Mouse (Mus musculus) embryonic facial prominence, embryonic 15.5 days (tissue): ENCODE results near the gene Rad18. TPM values are rescaled to one million over a fixed set of nuclear protein-coding genes. Genes with fewer than 3 reads are reported as not detected.

Experiments
- ATAC-seq: fragments of 200-750 bp; cut with Nextera tagmentation; 2 replicates; pipeline ENCODE4 v1.8.0; 2017; ENCODE audit warnings: low read depth, moderate TSS enrichment; ENCODE audit not compliant: insufficient number of reproducible peaks, low FRiP score, low TSS enrichment
- H3K27ac ChIP-seq: fragments of 300-500 bp; sonication (generic); replicated peaks from 2 replicates; pipeline ENCODE4 v1.5.1; 2015; ENCODE audit warnings: mild to moderate bottlenecking, inconsistent platforms
- H3K27me3 ChIP-seq: fragments of 300-500 bp; sonication (generic); 2 replicates; pipeline ENCODE4 v1.6.1; 2015; ENCODE audit warnings: inconsistent platforms
- H3K36me3 ChIP-seq: fragments of 300-500 bp; sonication (generic); 2 replicates; pipeline ENCODE4 v1.6.1; 2015; ENCODE audit warnings: mild to moderate bottlenecking, inconsistent platforms
- H3K4me1 ChIP-seq: fragments of 300-500 bp; sonication (generic); 2 replicates; pipeline ENCODE4 v1.6.1; 2015; ENCODE audit warnings: inconsistent platforms
- H3K4me2 ChIP-seq: fragments of 300-500 bp; sonication (generic); replicated peaks from 2 replicates; pipeline ENCODE4 v1.6.1; 2015; ENCODE audit warnings: mild to moderate bottlenecking, inconsistent platforms
- H3K4me3 ChIP-seq: fragments of 300-500 bp; sonication (generic); replicated peaks from 2 replicates; pipeline ENCODE4 v1.5.1; 2015; ENCODE audit warnings: mild to moderate bottlenecking, inconsistent platforms
- H3K9ac ChIP-seq: fragments of 300-500 bp; sonication (generic); 2 replicates; pipeline ENCODE4 v1.6.1; 2015; ENCODE audit warnings: inconsistent platforms
- H3K9me3 ChIP-seq: fragments of 300-500 bp; sonication (generic); replicated peaks from 2 replicates; pipeline ENCODE4 v1.6.1; 2016; ENCODE audit warnings: inconsistent platforms
- WGBS: fragments of 180-500 bp; shearing (Covaris S2); methylation state at CpG from one replicate; pipeline ENCODE4 v1.1.7; 2015; 5-methylcytosine and 5-hydroxymethylcytosine counted together
- polyA plus RNA-seq: library from polyadenylated mRNA; unstranded; fragments of >200 nt; fragmentation: Nextera tagmentation; extraction: Ambion mirVana; gene quantifications from 2 replicates; pipeline ENCODE4 v1.2.1, GENCODE M21; 2015

The Rad18 gene
- polyA plus RNA-seq, 1 experiment from 2014 or later: 30.2 TPM

GRCm38 (mm10) chr6:112684065-112684464, 12.4 kb downstream of the Rad18 start:
- no peak for ATAC-seq
- H3K4me1 ChIP-seq: no peaks in the 10 kb centered on the region
- H3K4me3 ChIP-seq: no peak overlapping the region
- H3K9ac ChIP-seq: no peak overlapping the region
- peaks cover 21% of the 10 kb centered on the region; the same call in 1 of the 2 replicates for H3K36me3 ChIP-seq
- H3K27ac ChIP-seq: no peak overlapping the region
- H3K9me3 ChIP-seq: no peaks in the 10 kb centered on the region
- H3K4me2 ChIP-seq: no peak overlapping the region
- H3K27me3 ChIP-seq: no peaks in the 10 kb centered on the region
- WGBS: 84% methylated on average over 2 of the region's 2 CpGs

- H3K4me3 ChIP-seq: no peak overlapping the region
- no peak overlapping the region for H3K27ac ChIP-seq
- no peaks in the 10 kb centered on the region for H3K9me3 ChIP-seq
- no peak overlapping the region for H3K9ac ChIP-seq
- H3K27me3 ChIP-seq: no peaks in the 10 kb centered on the region
- no peak for ATAC-seq
- no peaks in the 10 kb centered on the region for H3K4me1 ChIP-seq
- 92% methylated on average over 5 of the region's 5 CpGs for WGBS
- H3K4me2 ChIP-seq: no peak overlapping the region
- H3K36me3 ChIP-seq: no peaks in the 10 kb centered on the region
Measured at GRCm38 (mm10) chr6:112632071-112632470, 64.4 kb downstream of the Rad18 start.

GRCm38 (mm10) chr6:112630291-112630690, 66.2 kb downstream of the Rad18 start:
- Histone ChIP-seq H3K9ac (no peak overlapping the region), H3K36me3 (no peaks in the 10 kb centered on the region), H3K4me3 (no peak overlapping the region), H3K4me1 (no peaks in the 10 kb centered on the region), H3K4me2 (no peak overlapping the region), H3K9me3 (no peaks in the 10 kb centered on the region), H3K27me3 (no peaks in the 10 kb centered on the region), H3K27ac (no peak overlapping the region)
- no peak for ATAC-seq
- WGBS: 77% methylated on average over 4 of the region's 4 CpGs

- ATAC-seq: no peak
- H3K9ac ChIP-seq: no peak overlapping the region
- 76% methylated on average over 8 of the region's 8 CpGs for WGBS
Measured at GRCm38 (mm10) chr6:112628301-112628700, 68.2 kb downstream of the Rad18 start.

GRCm38 (mm10) chr6:112622321-112622720, 74.2 kb downstream of the Rad18 start:
- Histone ChIP-seq H3K9me3 (no peaks in the 10 kb centered on the region), H3K4me2 (no peak overlapping the region), H3K9ac (no peak overlapping the region), H3K4me3 (no peak overlapping the region), H3K36me3 (peaks cover 10% of the 10 kb centered on the region; the same call in 1 of the 2 replicates), H3K4me1 (no peaks in the 10 kb centered on the region), H3K27me3 (no peaks in the 10 kb centered on the region), H3K27ac (no peak overlapping the region)
- no peak for ATAC-seq
- WGBS: 75% methylated on average over 4 of the region's 4 CpGs

More at GRCm38 (mm10) chr6:112628301-112628700, 68.2 kb downstream of the Rad18 start:
- H3K27me3 ChIP-seq: no peaks in the 10 kb centered on the region
- H3K4me2 ChIP-seq: no peak overlapping the region
- H3K4me3 ChIP-seq: no peak overlapping the region
- H3K27ac ChIP-seq: no peak overlapping the region
- no peaks in the 10 kb centered on the region for H3K4me1 ChIP-seq
- H3K9me3 ChIP-seq: no peaks in the 10 kb centered on the region
- H3K36me3 ChIP-seq: 0 out of 2 replicates have a peak, but pooled peaks cover 4% of the 10 kb centered on the region

- H3K27me3 ChIP-seq: no peaks in the 10 kb centered on the region
- no peak overlapping the region for H3K9ac ChIP-seq
- WGBS: 82% methylated on average over 5 of the region's 5 CpGs
- no peak overlapping the region for H3K27ac ChIP-seq
- ATAC-seq: no peak
- H3K4me1 ChIP-seq: no peaks in the 10 kb centered on the region
- H3K36me3 ChIP-seq: peaks cover 10% of the 10 kb centered on the region; the same call in 1 of the 2 replicates
- no peaks in the 10 kb centered on the region for H3K9me3 ChIP-seq
- no peak overlapping the region for H3K4me2 ChIP-seq
- H3K4me3 ChIP-seq: no peak overlapping the region
Measured at GRCm38 (mm10) chr6:112620027-112620426, 76.5 kb downstream of the Rad18 start.

GRCm38 (mm10) chr6:112617728-112618318, 78.7 kb downstream of the Rad18 start:
- Histone ChIP-seq H3K27ac (no peak overlapping the region), H3K9me3 (no peaks in the 10 kb centered on the region), H3K9ac (no peak overlapping the region), H3K4me3 (no peak overlapping the region), H3K27me3 (no peaks in the 10 kb centered on the region), H3K36me3 (peaks cover 6% of the 10 kb centered on the region; the same call in 1 of the 2 replicates), H3K4me1 (no peaks in the 10 kb centered on the region), H3K4me2 (no peak overlapping the region)
- 91% methylated on average over 4 of the region's 4 CpGs for WGBS
- ATAC-seq: no peak

- no peaks in the 10 kb centered on the region for H3K27me3 ChIP-seq
- H3K4me3 ChIP-seq: no peak overlapping the region
- no peaks in the 10 kb centered on the region for H3K4me1 ChIP-seq
- H3K9me3 ChIP-seq: no peaks in the 10 kb centered on the region
- WGBS: 65% methylated on average over 4 of the region's 4 CpGs
- no peak for ATAC-seq
- no peak overlapping the region for H3K4me2 ChIP-seq
- H3K27ac ChIP-seq: no peak overlapping the region
- no peak overlapping the region for H3K9ac ChIP-seq
- no peaks in the 10 kb centered on the region for H3K36me3 ChIP-seq
Measured at GRCm38 (mm10) chr6:112609027-112609426, 87.5 kb downstream of the Rad18 start.

- no peaks in the 10 kb centered on the region for H3K36me3 ChIP-seq
- no peak overlapping the region for H3K4me2 ChIP-seq
- no peak overlapping the region for H3K9ac ChIP-seq
- no peaks in the 10 kb centered on the region for H3K4me1 ChIP-seq
- H3K27ac ChIP-seq: no peak overlapping the region
- H3K27me3 ChIP-seq: no peaks in the 10 kb centered on the region
- H3K9me3 ChIP-seq: no peaks in the 10 kb centered on the region
- H3K4me3 ChIP-seq: no peak overlapping the region
- ATAC-seq: no peak
Measured at GRCm38 (mm10) chr6:112603866-112604265, 92.6 kb downstream of the Rad18 start.

GRCm38 (mm10) chr6:112594971-112595370, 101.5 kb downstream of the Rad18 start:
- ATAC-seq: no peak
- WGBS: 80% methylated on average over 7 of the region's 7 CpGs
- Histone ChIP-seq H3K36me3 (no peaks in the 10 kb centered on the region), H3K27ac (no peak overlapping the region), H3K4me1 (no peaks in the 10 kb centered on the region), H3K4me2 (no peak overlapping the region), H3K9ac (no peak overlapping the region), H3K9me3 (no peaks in the 10 kb centered on the region), H3K27me3 (no peaks in the 10 kb centered on the region), H3K4me3 (no peak overlapping the region)

- WGBS: 29% methylated on average over 1 of the region's 1 CpGs
Measured at GRCm38 (mm10) chr6:112587912-112588311, 108.6 kb downstream of the Rad18 start.

GRCm38 (mm10) chr6:112586999-112587398, 109.5 kb downstream of the Rad18 start:
- 72% methylated on average over 4 of the region's 4 CpGs for WGBS
- no peak for ATAC-seq
- no peak overlapping the region for H3K27ac ChIP-seq

More at GRCm38 (mm10) chr6:112587912-112588311, 108.6 kb downstream of the Rad18 start:
- no peak for ATAC-seq
- no peak overlapping the region for H3K4me3 ChIP-seq
- no peak overlapping the region for H3K27ac ChIP-seq
- no peaks in the 10 kb centered on the region for H3K36me3 ChIP-seq
- H3K4me1 ChIP-seq: no peaks in the 10 kb centered on the region
- no peaks in the 10 kb centered on the region for H3K27me3 ChIP-seq
- H3K9ac ChIP-seq: no peak overlapping the region
- no peaks in the 10 kb centered on the region for H3K9me3 ChIP-seq
- H3K4me2 ChIP-seq: no peak overlapping the region

More at GRCm38 (mm10) chr6:112586999-112587398, 109.5 kb downstream of the Rad18 start:
- Histone ChIP-seq H3K9ac (no peak overlapping the region), H3K4me2 (no peak overlapping the region), H3K36me3 (no peaks in the 10 kb centered on the region), H3K9me3 (no peaks in the 10 kb centered on the region), H3K4me1 (no peaks in the 10 kb centered on the region), H3K4me3 (no peak overlapping the region), H3K27me3 (no peaks in the 10 kb centered on the region)
